Mouse (Mus musculus) gastrocnemius, postnatal 14 days (tissue): Measurements from ENCODE around the gene Map2k5. TPM values are rescaled to one million over a fixed set of nuclear protein-coding genes. Genes with fewer than 3 reads are reported as not detected.

Experiments used
- DNase-seq: peaks from one replicate; pipeline ENCODE4 v3.0.0; 2021; ENCODE audit warnings: mixed read lengths
- intact Hi-C: fragments of 180-260 bp; cut with DNase I; formaldehyde crosslinking; loops from one replicate; pipeline ENCODE4 v1.15.1; 2025; ENCODE audit warnings: low total_unique reads
- total RNA-seq, 2 experiments: library from RNA; stranded (reverse); gene quantifications; 2 replicates each; pipeline ENCODE4 v1.2.3; 2021

The Map2k5 gene
- total RNA-seq, 2 experiments from 2014 or later: 14.4 to 15.0 TPM

DNA sequence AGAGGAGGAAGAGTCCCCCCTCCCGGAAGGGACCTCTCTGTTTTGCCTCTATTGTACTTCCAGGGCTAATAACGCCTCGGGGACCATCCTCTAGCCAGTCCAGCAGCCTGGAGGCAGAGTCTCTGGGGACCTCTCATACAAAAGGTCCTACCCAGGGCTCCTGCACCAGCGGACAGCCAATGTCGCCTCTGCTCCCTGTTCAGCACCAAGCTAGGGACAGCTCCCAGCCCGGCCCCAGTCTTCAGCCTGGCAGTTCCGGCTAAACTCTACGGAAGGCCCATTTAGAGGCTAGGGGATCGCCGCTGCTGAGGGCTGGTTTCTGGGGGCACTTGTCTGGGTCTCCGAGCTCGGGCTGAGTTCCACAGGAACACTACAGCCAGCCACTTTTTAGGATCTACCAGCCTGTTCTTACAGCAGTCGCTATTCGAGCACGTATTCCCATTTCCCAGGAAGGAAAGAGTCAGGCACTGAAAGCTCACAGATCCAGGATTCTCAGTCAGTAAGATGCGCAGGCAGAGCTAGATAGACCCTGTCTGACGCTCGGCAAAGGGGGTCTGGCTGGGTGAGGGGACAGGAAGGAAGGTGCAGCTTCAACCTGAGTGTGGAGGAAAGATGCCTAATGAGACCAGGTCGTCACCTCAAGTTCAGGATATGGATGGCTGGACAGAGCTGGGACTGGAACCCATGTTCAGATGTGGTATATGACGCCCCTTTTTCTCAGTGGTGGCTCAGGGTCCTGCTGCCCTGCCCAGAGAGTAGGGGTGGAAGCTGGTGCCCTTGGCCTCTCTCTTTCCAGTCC, 226.4 kb downstream of the Map2k5 start:
- intact Hi-C loops: no loop called here
- peak; percentile 77 for DNase-seq

DNA sequence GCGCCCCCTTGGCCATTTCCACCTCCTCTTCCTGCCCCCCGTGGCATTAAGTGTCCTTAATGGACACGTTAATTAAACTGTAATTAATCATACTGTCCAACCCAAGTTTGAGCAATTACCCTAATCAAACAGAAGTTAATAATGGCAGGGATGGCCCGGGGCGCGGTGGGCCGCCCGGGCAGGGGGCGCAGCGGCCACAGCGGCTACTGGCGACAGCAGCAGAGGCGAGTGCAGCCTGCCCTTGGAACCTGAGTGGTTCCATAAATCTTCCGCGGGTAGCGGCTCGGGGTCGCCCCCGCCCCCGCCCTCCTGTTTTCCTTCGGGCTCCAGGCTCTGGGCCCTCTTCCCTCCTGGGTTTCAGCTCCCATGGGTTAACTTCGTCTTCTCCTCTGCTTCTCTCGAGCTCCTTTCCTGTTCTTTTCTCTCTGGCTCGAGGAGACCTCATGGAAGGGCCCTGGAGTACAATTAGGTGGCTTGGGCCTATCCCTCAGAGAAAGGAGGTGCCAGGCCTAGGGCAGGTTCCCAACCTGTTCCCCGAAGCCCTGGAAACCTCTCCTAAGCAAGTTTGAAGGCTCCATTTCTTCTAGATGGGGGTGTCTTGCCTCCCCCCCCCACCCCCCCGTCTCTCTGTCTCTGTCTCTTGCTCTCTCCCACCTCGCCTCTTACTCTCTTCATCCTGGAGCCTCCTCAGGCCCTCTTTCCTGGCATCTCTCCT, 227.5 kb downstream of the Map2k5 start:
- intact Hi-C loops: no loop called here
- no peak for DNase-seq

GRCm38 (mm10) chr9:63149372-63149766, 228.3 kb downstream of the Map2k5 start:
- no peak for DNase-seq
- intact Hi-C loops: no loop called here

DNA sequence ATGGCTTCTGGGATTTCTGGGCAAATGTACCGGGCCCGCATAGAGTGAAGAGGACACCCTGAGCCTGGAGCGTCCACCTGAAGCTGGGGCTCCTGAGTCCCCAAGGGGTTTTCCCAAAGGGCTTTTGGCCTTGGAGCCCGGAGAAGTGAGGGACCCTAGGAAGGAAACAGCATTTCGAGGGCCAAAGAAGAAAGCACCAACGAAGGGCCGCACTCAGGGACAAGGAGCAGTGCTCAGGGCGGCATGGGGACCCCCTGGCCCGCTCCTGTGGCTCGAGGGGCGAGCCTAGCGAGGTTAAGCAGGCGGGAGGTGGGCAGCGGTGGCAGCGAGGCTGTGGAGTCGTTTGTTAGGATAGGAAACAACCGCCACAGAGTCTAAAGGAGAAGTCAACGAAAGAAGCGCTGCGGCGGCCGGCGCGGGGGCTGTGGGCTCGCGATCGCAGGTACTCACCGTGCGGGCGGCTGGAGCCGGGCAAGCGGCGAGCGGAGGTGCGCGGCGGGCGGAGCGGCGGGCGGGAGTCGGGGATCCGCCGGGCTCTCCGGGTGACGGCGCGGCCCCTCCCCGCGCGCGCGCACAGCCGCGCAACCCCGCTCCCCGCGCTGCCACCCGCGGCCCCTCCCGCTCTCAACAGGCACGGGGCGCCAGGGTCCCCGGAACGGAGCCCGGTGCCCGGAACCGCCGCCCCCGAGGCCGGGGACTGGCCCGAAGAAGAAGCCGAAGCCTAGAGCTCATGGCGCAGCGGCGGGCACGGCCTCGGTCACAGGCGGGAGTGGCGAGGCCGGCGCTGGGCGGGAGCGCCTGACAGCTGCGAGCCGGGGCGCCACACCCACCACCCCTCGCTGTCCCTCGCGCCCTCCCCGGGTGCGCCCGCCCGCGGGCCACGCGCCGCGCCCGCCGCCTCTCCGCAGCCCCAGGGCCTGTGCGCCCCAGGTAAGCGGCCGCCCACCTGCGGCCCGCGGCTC, 229.0 kb downstream of the Map2k5 start, which contains the start of gene Skor1:
Gene Skor1, minus strand, starts transcription at position 552 of the 962 bp plus-strand sequence.
- no peak for DNase-seq
- intact Hi-C loops: no loop called here

- DNase-seq: no peak
- intact Hi-C loops: no loop called here
Measured at GRCm38 (mm10) chr9:63147786-63148409, 229.8 kb downstream of the Map2k5 start.

- intact Hi-C loops: no loop called here
Measured at GRCm38 (mm10) chr9:63147296-63147695, 230.4 kb downstream of the Map2k5 start.

GRCm38 (mm10) chr9:63146856-63147274, 230.8 kb downstream of the Map2k5 start:
- intact Hi-C loops: no loop called here
- no peak for DNase-seq

More at GRCm38 (mm10) chr9:63147296-63147695, 230.4 kb downstream of the Map2k5 start:
- no peak for DNase-seq

- intact Hi-C loops: no loop called here
- no peak for DNase-seq
Measured at GRCm38 (mm10) chr9:63146126-63146855, 231.4 kb downstream of the Map2k5 start.

- intact Hi-C loops: no loop called here
- no peak for DNase-seq
Measured at GRCm38 (mm10) chr9:63145249-63146125, 232.2 kb downstream of the Map2k5 start.

- DNase-seq: no peak
- intact Hi-C loops: no loop called here
Measured at GRCm38 (mm10) chr9:63144502-63145248, 233.0 kb downstream of the Map2k5 start.

GRCm38 (mm10) chr9:63143641-63144501, 233.8 kb downstream of the Map2k5 start:
- intact Hi-C loops: no loop called here
- DNase-seq: no peak

- intact Hi-C loops: no loop called here
- DNase-seq: no peak
Measured at GRCm38 (mm10) chr9:63143227-63143626, 234.5 kb downstream of the Map2k5 start.

DNA sequence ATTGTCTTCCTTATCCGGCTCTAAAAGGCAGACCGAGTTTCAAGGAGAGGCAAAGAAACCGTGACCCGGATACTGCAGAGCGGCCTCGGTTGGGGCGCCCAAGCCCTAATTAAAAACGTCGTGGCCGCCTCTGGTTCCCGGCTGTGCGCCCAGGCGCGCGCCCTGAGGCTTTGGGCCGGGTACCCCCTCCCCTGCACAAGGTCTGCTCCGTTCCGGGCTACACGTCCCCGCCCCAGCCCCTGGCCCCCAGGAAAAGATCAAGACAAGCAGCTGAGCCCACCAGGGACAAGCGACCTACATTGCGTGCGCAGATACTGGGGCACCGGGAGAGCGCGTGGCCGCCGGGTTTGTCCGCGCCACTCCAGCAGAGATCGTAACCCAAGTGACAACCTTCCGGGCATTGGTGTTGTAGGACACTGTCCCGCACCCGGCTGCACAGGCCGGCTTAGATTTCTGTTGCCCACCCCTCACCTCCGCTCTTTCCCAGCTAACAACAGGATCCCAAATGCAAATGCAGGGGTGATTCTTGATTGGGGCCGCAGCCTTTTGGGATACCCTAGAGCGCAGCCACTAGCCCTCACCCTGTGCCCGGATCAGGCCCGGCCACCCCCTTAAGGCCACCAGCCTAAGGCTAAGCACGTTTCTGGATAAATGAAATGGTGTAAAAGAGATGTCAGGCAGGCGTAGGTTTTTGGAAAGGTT, 235.2 kb downstream of the Map2k5 start:
- no peak for DNase-seq
- intact Hi-C loops: no loop called here

DNA sequence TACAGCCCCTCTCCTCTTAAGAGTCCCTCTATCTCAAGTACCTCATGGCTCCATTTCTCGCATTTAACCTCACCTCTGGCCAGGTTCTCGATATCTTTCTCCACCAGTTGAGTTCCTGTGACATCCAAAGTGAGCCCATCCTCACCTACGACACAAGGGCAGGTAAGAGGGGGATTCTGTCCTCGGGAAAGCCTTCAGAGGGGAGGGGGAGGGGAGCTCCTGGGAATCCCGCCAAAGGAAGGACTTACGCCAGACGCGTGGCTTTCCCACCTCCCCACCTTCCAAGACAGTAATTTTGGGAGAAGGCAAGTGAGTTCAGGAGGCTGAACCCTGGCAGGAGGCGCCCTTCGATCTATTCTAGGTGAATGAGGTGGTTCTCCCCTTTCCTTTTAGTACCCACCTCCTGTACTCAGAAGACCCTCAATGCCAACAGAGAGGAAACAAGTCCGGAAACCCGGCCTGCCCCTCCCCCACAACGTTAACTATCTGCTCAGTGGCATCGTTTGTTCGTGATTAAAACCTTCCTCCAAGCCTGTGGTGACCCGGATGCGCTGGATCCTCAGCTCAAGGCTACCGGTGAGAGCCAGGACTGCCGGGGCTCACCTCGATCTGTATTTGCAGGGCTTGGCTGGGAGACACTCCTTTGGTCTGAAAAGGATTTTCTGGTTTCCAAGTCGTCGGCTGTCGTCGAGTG, 235.9 kb downstream of the Map2k5 start:
- no peak for DNase-seq
- intact Hi-C loops: no loop called here

DNA sequence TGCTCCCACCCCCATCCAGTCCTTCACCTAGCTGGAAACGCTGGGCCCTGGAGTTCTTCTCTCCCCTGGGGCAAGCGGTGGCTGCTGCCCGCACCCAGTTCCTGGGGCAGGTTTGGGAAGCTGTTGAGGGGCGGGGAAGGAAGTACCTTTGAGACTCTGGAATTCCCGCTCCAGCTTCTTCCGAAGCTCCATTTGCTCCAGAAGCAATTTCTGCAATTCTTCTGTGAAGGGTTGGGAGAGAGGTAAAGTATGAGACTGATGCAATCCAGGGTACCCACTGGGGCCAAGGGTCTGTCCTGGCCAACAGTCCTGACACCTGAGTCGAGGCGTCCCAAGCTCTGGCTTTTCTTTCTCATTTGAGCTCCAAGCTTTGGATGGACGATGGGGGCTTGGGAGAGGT, 237.5 kb downstream of the Map2k5 start:
- DNase-seq: no peak
- intact Hi-C loops: no loop called here
